Mouse (Mus musculus) liver, embryonic 14.5 days (tissue): ENCODE measurements around the gene Angptl8. TPM values are rescaled to one million over a fixed set of nuclear protein-coding genes. Genes with fewer than 3 reads are reported as not detected.
"Not testable (repeated sequence)": the region's sequence is repeated elsewhere in the genome, so short reads cannot be mapped to it uniquely, and the experiment has no call there.

Experiments
- ATAC-seq: fragments of 200-750 bp; cut with Nextera tagmentation; 2 replicates; pipeline ENCODE4 v1.8.0; 2017; ENCODE audit warnings: moderate number of reproducible peaks, mild to moderate bottlenecking, moderate library complexity; ENCODE audit not compliant: insufficient read depth
- DNase-seq, 3 experiments: peaks; one replicate each; pipeline ENCODE4 v3.0.0-alpha.2; 2012 to 2013; ENCODE audit warnings: low read depth in 3 of 3, low spot score in 3 of 3
- H3K27ac ChIP-seq: fragments of 300-500 bp; sonication (generic); 2 replicates; pipeline ENCODE4 v1.5.1; 2014; ENCODE audit warnings: moderate library complexity, mild to moderate bottlenecking, control low read depth, inconsistent platforms
- H3K27me3 ChIP-seq: fragments of 300-500 bp; sonication (generic); 2 replicates; pipeline ENCODE4 v1.6.1; 2014; ENCODE audit warnings: mild to moderate bottlenecking, low read length, moderate library complexity; ENCODE audit not compliant: control insufficient read depth, insufficient read depth
- H3K36me3 ChIP-seq: fragments of 300-500 bp; sonication (generic); replicated peaks from 2 replicates; pipeline ENCODE4 v1.6.1; 2014; ENCODE audit warnings: low read depth; ENCODE audit not compliant: control insufficient read depth, insufficient read depth
- H3K4me1 ChIP-seq, 2 experiments: fragments of 200-500 bp in 1 of 2; fragments of 300-500 bp in 1 of 2; sonication (generic) in 1 of 2; replicated peaks; 2 replicates each; pipeline ENCODE4 v1.6.1; 2012 to 2014; ENCODE audit warnings: antibody characterized with exemption in 1 of 2, inconsistent platforms in 1 of 2, low read length in 1 of 2; ENCODE audit not compliant: control insufficient read depth in 2 of 2, insufficient read depth in 2 of 2
- H3K4me2 ChIP-seq: fragments of 300-500 bp; sonication (generic); 2 replicates; pipeline ENCODE4 v1.6.1; 2014; ENCODE audit warnings: low read depth, mild to moderate bottlenecking, control low read depth, moderate library complexity
- H3K4me3 ChIP-seq, 2 experiments: fragments of 200-500 bp in 1 of 2; fragments of 300-500 bp in 1 of 2; sonication (generic) in 1 of 2; 2 replicates each; pipeline ENCODE4 v1.5.1; 2012 to 2014; ENCODE audit warnings: low read depth in 2 of 2, low read length in 2 of 2, mild to moderate bottlenecking in 2 of 2, control low read depth in 1 of 2, inconsistent platforms in 1 of 2, moderate library complexity in 1 of 2; ENCODE audit not compliant: insufficient read depth in 1 of 2
- H3K9ac ChIP-seq: fragments of 300-500 bp; sonication (generic); replicated peaks from 2 replicates; pipeline ENCODE4 v1.6.1; 2014; ENCODE audit warnings: mild to moderate bottlenecking, control low read depth, moderate library complexity
- H3K9me3 ChIP-seq: fragments of 300-500 bp; sonication (generic); 2 replicates; pipeline ENCODE4 v1.6.1; 2016; ENCODE audit warnings: low read length, mixed read lengths; ENCODE audit not compliant: control insufficient read depth
- CTCF ChIP-seq: IDR thresholded peaks from 2 replicates; pipeline ENCODE4 v1.5.1; 2016; ENCODE audit warnings: antibody characterized with exemption, low read depth, control low read depth
- EP300 ChIP-seq: IDR thresholded peaks from 2 replicates; pipeline ENCODE4 v1.6.1; 2016; ENCODE audit warnings: antibody characterized with exemption, low read depth
- WGBS: fragments of 180-500 bp; shearing (Covaris S2); extraction: QIAGEN DNeasy Blood & Tissue Kit; methylation state at CpG from one replicate; pipeline ENCODE4 v1.1.7; 2014; ENCODE audit not compliant: insufficient replicate concordance; 5-methylcytosine and 5-hydroxymethylcytosine counted together
- polyA plus RNA-seq, 2 experiments: library from polyadenylated mRNA; depleted of rRNA in 1 of 2; stranded (reverse) in 1 of 2; unstranded in 1 of 2; fragments of >200 nt; fragmentation: Nextera tagmentation in 1 of 2; extraction: Ambion mirVana in 1 of 2; gene quantifications; 2 replicates each; pipeline versions ENCODE4 v1.2.1 to v1.2.3; 2012 to 2014

Gene Angptl8
- polyA plus RNA-seq, 2 experiments, result 19.6 to 20.4 TPM

DNA sequence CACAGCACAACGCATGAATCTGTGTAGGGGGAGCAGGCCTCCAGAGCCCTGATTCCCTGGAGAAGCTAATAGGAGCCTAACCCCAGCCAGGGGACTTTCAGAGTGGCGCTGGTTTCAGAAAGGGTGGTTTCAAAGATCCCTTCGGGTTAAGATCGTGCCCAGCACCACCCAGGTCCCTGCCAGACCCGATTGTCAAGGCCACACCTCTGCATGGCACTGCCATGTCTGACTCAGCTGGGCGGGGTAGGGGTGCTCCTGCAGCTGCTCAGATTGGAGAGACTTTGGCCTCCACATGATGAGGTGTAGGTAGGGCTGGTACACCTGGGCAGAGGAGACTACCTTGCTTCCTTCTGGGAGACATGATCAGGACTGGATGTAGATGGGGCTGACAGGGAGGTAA lies 19.6 kb downstream of the Angptl8 start:
- Histone ChIP-seq H3K27me3 (no peaks in the 10 kb centered on the region), H3K9me3 (no peaks in the 10 kb centered on the region), H3K4me3 (no peak overlapping the region), H3K9ac (no peak overlapping the region), H3K27ac (no peak overlapping the region), H3K4me2 (no peak overlapping the region), H3K4me1 (peaks cover 4 to 6% of the 10 kb centered on the region in 2 experiments; a peak in 3 of 4 replicates), H3K36me3 (no peaks in the 10 kb centered on the region)
- ATAC-seq, result no peak
- no peak for DNase-seq
- TF ChIP-seq CTCF (no peak), EP300 (no peak)
- 65% methylated on average over 6 of the region's 6 CpGs for WGBS

DNA sequence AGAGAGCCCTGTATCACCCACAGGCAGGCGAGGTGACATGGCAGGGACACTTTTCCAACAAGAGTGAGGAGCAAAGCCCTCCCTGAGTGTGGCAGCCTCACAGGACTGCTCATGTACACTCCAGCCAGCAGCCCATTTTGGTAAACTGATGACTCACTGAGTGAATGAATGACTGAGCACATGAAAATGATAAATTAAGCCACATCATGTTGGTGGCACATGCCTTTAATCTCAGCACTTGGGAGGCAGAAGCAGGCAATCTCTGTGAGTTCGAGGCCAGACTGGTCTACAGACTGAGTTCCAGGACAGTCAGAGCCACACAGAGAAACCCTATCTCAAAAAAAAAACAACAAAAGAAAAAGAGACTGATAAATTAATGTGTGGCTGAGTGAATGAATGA lies 22.2 kb downstream of the Angptl8 start:
- ATAC-seq, result no peak
- Histone ChIP-seq H3K4me3 (no peak overlapping the region), H3K9ac (no peak overlapping the region), H3K9me3 (no peaks in the 10 kb centered on the region), H3K27me3 (no peaks in the 10 kb centered on the region), H3K36me3 (no peaks in the 10 kb centered on the region), H3K27ac (no peak overlapping the region), H3K4me1 (peaks cover 0 to 4% of the 10 kb centered on the region in 2 experiments; a peak in 2 of 4 replicates), H3K4me2 (no peak overlapping the region)
- TF ChIP-seq CTCF (no peak), EP300 (no peak)
- WGBS, result 39% methylated on average over 2 of the region's 2 CpGs
- DNase-seq, result no peak

DNA sequence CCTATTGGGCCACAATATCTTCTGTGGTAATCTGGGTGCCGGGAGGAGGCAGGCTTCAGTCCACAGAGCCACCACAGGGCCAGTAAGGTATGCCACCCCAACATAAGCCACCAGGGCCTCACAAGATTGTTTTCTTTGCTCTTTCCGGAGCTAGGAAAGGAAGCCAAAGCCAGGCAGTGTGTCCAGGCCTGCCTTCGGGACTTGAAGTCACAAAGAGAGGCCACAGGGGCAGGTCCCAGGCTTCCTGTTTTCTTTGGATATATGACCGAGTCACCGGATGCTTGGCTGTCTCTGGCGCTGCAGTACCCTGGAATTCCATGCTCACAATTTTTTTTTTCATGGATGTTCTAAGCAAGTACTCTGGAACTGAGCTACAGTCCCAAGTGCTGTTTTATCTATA lies 22.8 kb downstream of the Angptl8 start:
- no peaks in the 10 kb centered on the region for H3K27me3 ChIP-seq
- TF ChIP-seq CTCF (no peak), EP300 (no peak)
- H3K4me2 ChIP-seq, result no peak overlapping the region
- 35% methylated on average over 6 of the region's 6 CpGs for WGBS
- H3K9me3 ChIP-seq, result no peaks in the 10 kb centered on the region
- H3K4me1 ChIP-seq, result no peaks in the 10 kb centered on the region
- DNase-seq (no peak), ATAC-seq (0 out of 2 replicates have a peak, but pooled peaks have one; percentile 28)
- H3K4me3 ChIP-seq, result no peak overlapping the region
- H3K27ac ChIP-seq, result no peak overlapping the region
- H3K36me3 ChIP-seq, result no peaks in the 10 kb centered on the region
- no peak overlapping the region for H3K9ac ChIP-seq

DNA sequence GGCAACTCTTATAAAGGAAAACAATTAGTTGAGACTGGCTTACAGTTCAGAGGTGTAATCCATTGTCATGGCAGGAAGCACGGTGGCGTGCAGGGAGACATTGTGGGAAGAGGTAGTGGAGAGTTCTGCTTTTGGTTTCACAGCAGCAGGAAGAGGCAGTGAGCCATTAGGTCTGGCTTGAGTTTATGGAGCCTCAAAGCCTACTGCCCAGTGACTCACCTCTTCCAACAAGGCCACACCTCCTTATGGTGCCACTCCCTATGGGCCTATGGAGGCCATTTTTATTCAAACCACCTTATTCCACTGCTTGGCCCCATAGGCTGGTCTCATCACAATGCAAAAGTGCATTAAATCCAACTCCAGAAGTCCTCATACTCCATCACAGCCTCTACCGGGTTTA lies 24.3 kb downstream of the Angptl8 start:
- ATAC-seq, result no peak
- Histone ChIP-seq H3K9me3 (no peaks in the 10 kb centered on the region), H3K9ac (no peak overlapping the region), H3K36me3 (no peaks in the 10 kb centered on the region), H3K4me3 (no peak overlapping the region), H3K4me1 (no peaks in the 10 kb centered on the region), H3K27ac (no peak overlapping the region), H3K27me3 (no peaks in the 10 kb centered on the region), H3K4me2 (no peak overlapping the region)
- DNase-seq, result no peak
- WGBS, result 54% methylated on average over 3 of the region's 3 CpGs
- TF ChIP-seq CTCF, result no peak
- TF ChIP-seq EP300, result no peak

DNA sequence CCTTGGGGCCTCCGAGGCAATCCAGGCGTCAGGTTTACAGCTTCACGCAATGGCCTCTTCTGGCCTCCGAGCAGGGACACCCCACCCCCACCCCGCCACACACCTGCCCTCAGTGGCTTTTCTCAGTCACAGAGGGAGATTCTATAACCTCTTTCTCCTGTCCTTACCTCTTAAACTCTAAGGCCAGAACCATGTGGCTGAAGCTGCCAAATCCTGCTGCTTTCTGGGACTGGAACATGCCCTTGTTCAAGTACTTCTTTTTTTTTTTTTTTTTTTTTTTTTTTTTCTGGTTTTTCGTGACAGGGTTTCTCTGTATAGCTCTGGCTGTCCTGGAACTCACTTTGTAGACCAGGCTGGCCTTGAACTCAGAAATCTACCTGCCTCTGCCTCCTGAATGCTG lies 25.0 kb downstream of the Angptl8 start:
- H3K36me3 ChIP-seq, DNase-seq, H3K27ac ChIP-seq, H3K4me3 ChIP-seq, H3K4me2 ChIP-seq, H3K9me3 ChIP-seq, ATAC-seq, H3K4me1 ChIP-seq, H3K9ac ChIP-seq, H3K27me3 ChIP-seq: not testable (repeated sequence)
- WGBS, result 63% methylated on average over 6 of the region's 6 CpGs

DNA sequence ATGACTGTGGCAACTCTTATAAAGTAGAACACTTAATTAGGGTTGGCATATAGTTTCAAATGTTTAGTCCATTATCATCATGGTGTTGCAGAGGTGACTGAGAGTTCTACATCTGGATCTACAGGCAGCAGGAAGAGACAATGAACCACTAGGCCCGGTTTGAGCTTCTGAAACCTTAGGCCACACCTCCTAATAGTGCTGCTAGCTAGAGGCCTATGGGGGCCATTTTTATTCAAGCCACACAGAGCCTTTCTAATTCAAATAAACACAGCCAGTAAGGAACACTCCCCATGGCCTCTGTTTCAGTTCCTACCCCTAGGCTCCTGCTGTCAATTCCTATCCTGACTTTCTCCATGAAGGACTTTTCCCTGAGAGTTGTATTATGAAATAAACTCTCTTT lies 26.9 kb downstream of the Angptl8 start:
- H3K9me3 ChIP-seq, result no peaks in the 10 kb centered on the region
- H3K27me3 ChIP-seq, result no peaks in the 10 kb centered on the region
- no peak overlapping the region for H3K9ac ChIP-seq
- ATAC-seq (no peak), DNase-seq (no peak)
- 52% methylated on average over 1 of the region's 1 CpGs for WGBS
- TF ChIP-seq CTCF, result no peak
- TF ChIP-seq EP300, result no peak
- H3K4me3 ChIP-seq, result no peak overlapping the region
- H3K4me1 ChIP-seq, result no peaks in the 10 kb centered on the region
- H3K36me3 ChIP-seq, result no peaks in the 10 kb centered on the region
- no peak overlapping the region for H3K4me2 ChIP-seq
- no peak overlapping the region for H3K27ac ChIP-seq
